Mouse (Mus musculus) hindbrain, embryonic 15.5 days (tissue): ENCODE results near the gene Trim62. TPM values are rescaled to one million over a fixed set of nuclear protein-coding genes. Genes with fewer than 3 reads are reported as not detected.
A peak's percentile ranks its signal among the peaks of the same experiment; 100 is the strongest.
"Not testable (repeated sequence)": the region's sequence is repeated elsewhere in the genome, so short reads cannot be mapped to it uniquely, and the experiment has no call there.

Experiments
- ATAC-seq: fragments of 200-750 bp; cut with Nextera tagmentation; 2 replicates; pipeline ENCODE4 v1.8.0; 2017; ENCODE audit warnings: low read depth, moderate number of reproducible peaks, moderate TSS enrichment; ENCODE audit not compliant: low FRiP score
- H3K27ac ChIP-seq: fragments of 300-500 bp; sonication (generic); replicated peaks from 2 replicates; pipeline ENCODE4 v1.5.1; 2015; ENCODE audit warnings: mild to moderate bottlenecking, inconsistent platforms
- H3K27me3 ChIP-seq: fragments of 300-500 bp; sonication (generic); 2 replicates; pipeline ENCODE4 v1.6.1; 2015; ENCODE audit warnings: control low read depth, inconsistent platforms
- H3K36me3 ChIP-seq: fragments of 300-500 bp; sonication (generic); 2 replicates; pipeline ENCODE4 v1.6.1; 2015; ENCODE audit warnings: control low read depth, inconsistent platforms
- H3K4me1 ChIP-seq: fragments of 300-500 bp; sonication (generic); replicated peaks from 2 replicates; pipeline ENCODE4 v1.6.1; 2015; ENCODE audit warnings: control low read depth, inconsistent platforms
- H3K4me2 ChIP-seq: fragments of 300-500 bp; sonication (generic); 2 replicates; pipeline ENCODE4 v1.6.1; 2015; ENCODE audit warnings: moderate library complexity, mild to moderate bottlenecking, inconsistent platforms
- H3K4me3 ChIP-seq: fragments of 300-500 bp; sonication (generic); 2 replicates; pipeline ENCODE4 v1.5.1; 2015; ENCODE audit warnings: mild to moderate bottlenecking, inconsistent platforms
- H3K9ac ChIP-seq: fragments of 300-500 bp; sonication (generic); 2 replicates; pipeline ENCODE4 v1.6.1; 2015; ENCODE audit warnings: inconsistent platforms
- H3K9me3 ChIP-seq: fragments of 300-500 bp; sonication (generic); 2 replicates; pipeline ENCODE4 v1.6.1; 2016; ENCODE audit warnings: control low read depth, inconsistent platforms
- WGBS: fragments of 180-500 bp; shearing (Covaris S2); methylation state at CpG from one replicate; pipeline ENCODE4 v1.1.7; 2015; 5-methylcytosine and 5-hydroxymethylcytosine counted together
- polyA plus RNA-seq: library from polyadenylated mRNA; unstranded; fragments of >200 nt; fragmentation: Nextera tagmentation; extraction: Ambion mirVana; gene quantifications from 2 replicates; pipeline ENCODE4 v1.2.1, GENCODE M21; 2015

Gene Trim62
- polyA plus RNA-seq, 1 experiment from 2014 or later, result 28.4 TPM

GRCm38 (mm10) chr4:128858226-128858625 lies 25.2 kb upstream of the Trim62 start:
- H3K9me3 ChIP-seq, H3K4me3 ChIP-seq, H3K27me3 ChIP-seq, ATAC-seq, H3K27ac ChIP-seq, H3K36me3 ChIP-seq, H3K4me1 ChIP-seq, H3K4me2 ChIP-seq, H3K9ac ChIP-seq: not testable (repeated sequence)

- no peak overlapping the region for H3K27ac ChIP-seq
- no peak overlapping the region for H3K4me3 ChIP-seq
- H3K9ac ChIP-seq, result no peak overlapping the region
- WGBS, result 72% methylated on average over 4 of the region's 4 CpGs
- no peaks in the 10 kb centered on the region for H3K27me3 ChIP-seq
- H3K36me3 ChIP-seq, result no peaks in the 10 kb centered on the region
- no peaks in the 10 kb centered on the region for H3K9me3 ChIP-seq
- no peak for ATAC-seq
- no peak overlapping the region for H3K4me2 ChIP-seq
- H3K4me1 ChIP-seq, result no peaks in the 10 kb centered on the region
Measured at GRCm38 (mm10) chr4:128858878-128859277, 24.5 kb upstream of the Trim62 start.

- Histone ChIP-seq H3K4me3 (no peak overlapping the region), H3K9me3 (no peaks in the 10 kb centered on the region), H3K36me3 (no peaks in the 10 kb centered on the region), H3K4me2 (peak overlapping the region; percentile 40), H3K27ac (peak overlapping the region; percentile 72), H3K27me3 (no peaks in the 10 kb centered on the region), H3K9ac (no peak overlapping the region), H3K4me1 (peaks cover 16% of the 10 kb centered on the region)
- 43% methylated on average over 19 of the region's 19 CpGs for WGBS
- 0 out of 2 replicates have a peak, but pooled peaks have one; percentile 15 for ATAC-seq
Measured at GRCm38 (mm10) chr4:128872992-128873391, 10.4 kb upstream of the Trim62 start.

- Histone ChIP-seq H3K27me3 (no peaks in the 10 kb centered on the region), H3K4me1 (peaks cover 21% of the 10 kb centered on the region), H3K9ac (no peak overlapping the region), H3K27ac (no peak overlapping the region), H3K4me2 (no peak overlapping the region), H3K4me3 (no peak overlapping the region), H3K36me3 (no peaks in the 10 kb centered on the region), H3K9me3 (no peaks in the 10 kb centered on the region)
- WGBS, result 90% methylated on average over 17 of the region's 17 CpGs
- no peak for ATAC-seq
Measured at GRCm38 (mm10) chr4:128874062-128874461, 9.3 kb upstream of the Trim62 start.

- peaks cover 24% of the 10 kb centered on the region for H3K4me1 ChIP-seq
- no peak overlapping the region for H3K9ac ChIP-seq
- no peaks in the 10 kb centered on the region for H3K36me3 ChIP-seq
- H3K27ac ChIP-seq, result no peak overlapping the region
- H3K4me3 ChIP-seq, result no peak overlapping the region
- H3K27me3 ChIP-seq, result no peaks in the 10 kb centered on the region
- WGBS, result 91% methylated on average over 11 of the region's 11 CpGs
- no peaks in the 10 kb centered on the region for H3K9me3 ChIP-seq
- H3K4me2 ChIP-seq, result no peak overlapping the region
- no peak for ATAC-seq
Measured at GRCm38 (mm10) chr4:128875439-128875838, 7.9 kb upstream of the Trim62 start.

- peaks cover 24% of the 10 kb centered on the region for H3K4me1 ChIP-seq
- H3K9me3 ChIP-seq, result no peaks in the 10 kb centered on the region
- no peaks in the 10 kb centered on the region for H3K36me3 ChIP-seq
- no peak overlapping the region for H3K4me3 ChIP-seq
- 9% methylated on average over 6 of the region's 6 CpGs for WGBS
- no peak overlapping the region for H3K27ac ChIP-seq
- ATAC-seq, result no peak
- H3K27me3 ChIP-seq, result no peaks in the 10 kb centered on the region
- H3K4me2 ChIP-seq, result peak overlapping the region; percentile 11; the same call in 1 of the 2 replicates
- H3K9ac ChIP-seq, result no peak overlapping the region
Measured at GRCm38 (mm10) chr4:128877520-128877919, 5.9 kb upstream of the Trim62 start.

GRCm38 (mm10) chr4:128878901-128879491 lies 4.4 kb upstream of the Trim62 start:
- ATAC-seq, result no peak
- H3K4me2 ChIP-seq, result no peak overlapping the region
- 14% methylated on average over 13 of the region's 13 CpGs for WGBS
- no peak overlapping the region for H3K4me3 ChIP-seq
- H3K27ac ChIP-seq, result no peak overlapping the region
- no peaks in the 10 kb centered on the region for H3K9me3 ChIP-seq
- H3K36me3 ChIP-seq, result no peaks in the 10 kb centered on the region
- H3K27me3 ChIP-seq, result no peaks in the 10 kb centered on the region
- H3K9ac ChIP-seq, result no peak overlapping the region
- H3K4me1 ChIP-seq, result peaks cover 25% of the 10 kb centered on the region

- ATAC-seq, result peak; percentile 46
- under 1% methylated on average over 89 of the region's 94 CpGs for WGBS
- peaks cover 51% of the 10 kb centered on the region for H3K4me1 ChIP-seq
Measured at GRCm38 (mm10) chr4:128883801-128884710, 676 bp downstream of the Trim62 start.

GRCm38 (mm10) chr4:128884711-128885095 lies 1.3 kb downstream of the Trim62 start:
- Histone ChIP-seq H3K27ac (peak overlapping the region; percentile 86), H3K27me3 (no peaks in the 10 kb centered on the region), H3K4me2 (peak overlapping the region; percentile 70), H3K36me3 (no peaks in the 10 kb centered on the region), H3K4me3 (peak overlapping the region; percentile 64), H3K9ac (peak overlapping the region; percentile 73), H3K4me1 (peaks cover 48% of the 10 kb centered on the region), H3K9me3 (no peaks in the 10 kb centered on the region)
- no peak for ATAC-seq
- WGBS, result 44% methylated on average over 5 of the region's 5 CpGs

More at GRCm38 (mm10) chr4:128883801-128884710, 676 bp downstream of the Trim62 start:
- Histone ChIP-seq H3K9me3 (no peaks in the 10 kb centered on the region), H3K36me3 (no peaks in the 10 kb centered on the region), H3K27ac (peak overlapping the region; percentile 86), H3K9ac (peak overlapping the region; percentile 73), H3K4me3 (peak overlapping the region; percentile 64), H3K27me3 (no peaks in the 10 kb centered on the region), H3K4me2 (peak overlapping the region; percentile 70)

- H3K4me1 ChIP-seq, result peaks cover 55% of the 10 kb centered on the region
- ATAC-seq, result no peak
- 94% methylated on average over 8 of the region's 8 CpGs for WGBS
- peak overlapping the region; percentile 64; the same call in 1 of the 2 replicates for H3K4me3 ChIP-seq
- H3K9ac ChIP-seq, result no peak overlapping the region
- H3K27ac ChIP-seq, result no peak overlapping the region
- no peaks in the 10 kb centered on the region for H3K27me3 ChIP-seq
- no peaks in the 10 kb centered on the region for H3K9me3 ChIP-seq
- H3K36me3 ChIP-seq, result no peaks in the 10 kb centered on the region
- H3K4me2 ChIP-seq, result peak overlapping the region; percentile 70
Measured at GRCm38 (mm10) chr4:128885540-128885939, 2.2 kb downstream of the Trim62 start.

GRCm38 (mm10) chr4:128886571-128886970 lies 3.2 kb downstream of the Trim62 start:
- Histone ChIP-seq H3K27ac (peak overlapping the region; percentile 28), H3K9ac (0 out of 2 replicates have a peak overlapping the region, but pooled peaks have one; percentile 7), H3K4me3 (peak overlapping the region; percentile 4; the same call in 1 of the 2 replicates), H3K9me3 (no peaks in the 10 kb centered on the region), H3K4me1 (peaks cover 64% of the 10 kb centered on the region), H3K27me3 (no peaks in the 10 kb centered on the region), H3K4me2 (peak overlapping the region; percentile 40), H3K36me3 (no peaks in the 10 kb centered on the region)
- 20% methylated on average over 5 of the region's 5 CpGs for WGBS
- ATAC-seq, result no peak

GRCm38 (mm10) chr4:128887026-128887425 lies 3.6 kb downstream of the Trim62 start:
- H3K27me3 ChIP-seq, result no peaks in the 10 kb centered on the region
- no peaks in the 10 kb centered on the region for H3K9me3 ChIP-seq
- H3K27ac ChIP-seq, result peak overlapping the region; percentile 28
- WGBS, result 61% methylated on average over 10 of the region's 10 CpGs
- peak overlapping the region; percentile 40 for H3K4me2 ChIP-seq
- 0 out of 2 replicates have a peak overlapping the region, but pooled peaks have one; percentile 7 for H3K9ac ChIP-seq
- peaks cover 68% of the 10 kb centered on the region for H3K4me1 ChIP-seq
- H3K36me3 ChIP-seq, result no peaks in the 10 kb centered on the region
- no peak overlapping the region; the same call in 1 of the 2 replicates for H3K4me3 ChIP-seq
- ATAC-seq, result no peak
